Mouse (Mus musculus) midbrain, embryonic 10.5 days (tissue): ENCODE results near the gene Zfp36l2. TPM values are rescaled to one million over a fixed set of nuclear protein-coding genes. Genes with fewer than 3 reads are reported as not detected.
A peak's percentile ranks its signal among the peaks of the same experiment; 100 is the strongest.

Experiments
- DNase-seq: peaks from one replicate; pipeline ENCODE4 v3.0.0-alpha.2; 2017; ENCODE audit warnings: low spot score
- H3K27ac ChIP-seq: fragments of 300-500 bp; sonication (generic); replicated peaks from 2 replicates; pipeline ENCODE4 v1.5.1; 2016; ENCODE audit warnings: mild to moderate bottlenecking
- H3K27me3 ChIP-seq: fragments of 300-500 bp; sonication (generic); 2 replicates; pipeline ENCODE4 v1.6.1; 2016; ENCODE audit warnings: low read depth, mild to moderate bottlenecking; ENCODE audit not compliant: poor library complexity, severe bottlenecking
- H3K36me3 ChIP-seq: fragments of 300-500 bp; sonication (generic); 2 replicates; pipeline ENCODE4 v1.6.1; 2016; ENCODE audit warnings: mild to moderate bottlenecking, moderate library complexity
- H3K4me1 ChIP-seq: fragments of 300-500 bp; sonication (generic); 2 replicates; pipeline ENCODE4 v1.6.1; 2016
- H3K4me3 ChIP-seq: fragments of 300-500 bp; sonication (generic); 2 replicates; pipeline ENCODE4 v1.5.1; 2016; ENCODE audit warnings: mild to moderate bottlenecking, moderate library complexity
- H3K9me3 ChIP-seq: fragments of 300-500 bp; sonication (generic); replicated peaks from 2 replicates; pipeline ENCODE4 v1.6.1; 2016; ENCODE audit warnings: mild to moderate bottlenecking
- WGBS: fragments of 180-500 bp; shearing (Covaris S2); methylation state at CpG from one replicate; pipeline ENCODE4 v1.1.7; 2016; 5-methylcytosine and 5-hydroxymethylcytosine counted together
- polyA plus RNA-seq: library from polyadenylated mRNA; unstranded; fragments of >200 nt; fragmentation: Nextera tagmentation; extraction: Ambion mirVana; gene quantifications from 2 replicates; pipeline ENCODE4 v1.2.1, GENCODE M21; 2016

Zfp36l2 gene
- polyA plus RNA-seq, 1 experiment from 2014 or later: 7.8 TPM

DNA sequence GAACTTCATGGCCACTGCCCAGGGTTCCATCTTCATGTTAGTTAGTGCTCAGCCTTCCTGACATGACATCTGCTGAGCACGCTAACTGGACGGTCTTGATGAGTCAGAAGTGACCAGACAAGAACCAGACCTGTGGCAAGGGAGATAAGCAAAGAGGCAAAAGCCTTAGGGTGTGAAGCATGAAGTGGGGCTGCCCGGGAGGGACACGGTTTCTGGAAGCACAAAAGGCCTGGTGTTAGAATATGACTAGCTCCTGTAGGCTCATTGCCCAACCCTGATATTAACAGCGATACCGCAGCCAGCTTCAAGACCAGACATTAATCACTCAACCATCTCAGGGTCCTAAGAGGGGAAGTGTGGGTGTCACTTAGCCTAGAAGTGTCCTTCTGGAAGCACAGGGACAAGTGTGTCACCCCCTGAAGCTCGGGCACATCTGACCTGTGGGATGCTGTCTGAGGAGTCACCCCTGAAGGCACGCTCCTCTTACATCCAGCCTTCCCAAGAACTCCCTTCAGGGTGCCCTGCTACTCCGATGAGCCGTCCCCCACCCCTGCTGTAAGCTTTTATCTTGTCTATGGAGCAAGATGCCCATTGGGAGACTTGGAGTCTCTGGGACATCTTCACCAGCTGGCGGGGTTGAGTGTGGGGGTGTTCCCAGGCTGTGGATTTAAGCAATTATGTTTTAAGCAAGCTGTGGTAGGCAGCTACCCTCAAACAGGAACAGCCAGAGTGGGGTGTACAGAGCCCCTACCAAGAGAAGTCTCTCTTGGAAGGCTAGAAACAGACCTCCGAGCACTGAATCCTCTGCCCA, 34.6 kb downstream of the Zfp36l2 start:
- H3K27ac ChIP-seq: peak overlapping the region; percentile 61
- no peak overlapping the region for H3K4me3 ChIP-seq
- no peaks in the 10 kb centered on the region for H3K9me3 ChIP-seq
- DNase-seq: no peak
- WGBS: 81% methylated on average over 12 of the region's 12 CpGs
- peaks cover 70% of the 10 kb centered on the region for H3K27me3 ChIP-seq
- no peaks in the 10 kb centered on the region for H3K36me3 ChIP-seq
- H3K4me1 ChIP-seq: peaks cover 46% of the 10 kb centered on the region

DNA sequence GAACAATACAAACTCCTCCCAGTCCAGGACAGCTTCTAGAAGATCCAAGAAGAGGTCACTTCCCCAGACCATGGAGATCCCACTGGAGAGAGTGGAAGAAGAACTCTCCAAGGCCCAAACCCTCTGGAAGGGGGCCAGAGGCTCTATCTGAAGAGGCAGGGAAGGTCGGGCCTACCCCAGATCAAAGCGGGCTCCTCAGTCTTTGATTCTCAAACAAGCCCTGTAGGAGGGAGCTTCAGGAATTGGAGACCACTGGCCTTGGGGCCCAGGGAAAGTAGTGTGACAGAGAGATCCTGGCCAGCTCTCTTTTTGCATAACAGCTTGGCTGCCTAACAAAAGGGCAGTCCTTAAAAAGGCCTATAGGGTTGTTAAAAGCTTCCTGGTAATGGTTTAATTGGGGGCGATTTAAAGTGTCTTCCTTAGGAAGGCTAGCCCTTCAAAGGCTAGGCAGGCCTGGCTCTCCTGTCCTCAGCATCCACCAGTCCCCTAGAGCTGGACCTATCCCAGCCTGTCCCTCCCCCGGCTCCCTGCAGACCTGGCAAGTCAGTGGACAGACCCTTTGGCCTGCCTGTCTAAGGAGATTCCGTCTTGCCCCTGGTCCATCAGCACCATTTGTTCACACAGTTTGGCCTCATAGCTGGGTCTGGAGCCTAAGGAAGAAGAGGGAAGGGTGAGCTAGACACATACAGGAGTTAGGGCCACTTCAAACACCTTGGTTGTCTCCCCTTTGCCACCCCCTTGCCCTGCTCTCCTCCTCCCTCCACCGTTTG, 35.4 kb downstream of the Zfp36l2 start:
- Histone ChIP-seq H3K27ac (peak overlapping the region; percentile 35), H3K36me3 (no peaks in the 10 kb centered on the region), H3K4me3 (no peak overlapping the region), H3K9me3 (no peaks in the 10 kb centered on the region), H3K4me1 (peaks cover 49% of the 10 kb centered on the region), H3K27me3 (peaks cover 69% of the 10 kb centered on the region)
- no peak for DNase-seq
- WGBS: 35% methylated on average over 6 of the region's 6 CpGs

DNA sequence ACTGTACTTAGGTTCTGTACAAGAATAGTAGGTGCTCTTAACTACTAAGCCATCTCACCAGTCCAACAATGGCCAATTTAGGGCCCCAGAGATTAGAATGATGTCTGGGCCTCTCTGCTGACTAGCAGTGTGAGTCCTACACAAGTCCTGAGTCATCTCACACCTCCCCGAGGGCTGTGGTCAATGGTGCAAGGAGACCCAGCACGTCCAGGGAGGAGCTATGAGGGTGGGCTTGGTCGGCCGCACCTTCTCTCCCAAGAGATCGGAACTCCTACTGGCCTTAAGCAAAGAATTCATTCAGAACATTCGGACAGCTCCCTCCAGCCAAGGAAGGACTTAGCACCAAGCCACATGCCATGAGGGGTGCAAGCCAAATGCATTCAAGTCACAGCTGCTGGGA, 36.4 kb downstream of the Zfp36l2 start:
- Histone ChIP-seq H3K27me3 (peaks cover 71% of the 10 kb centered on the region), H3K4me3 (no peak overlapping the region), H3K27ac (no peak overlapping the region), H3K9me3 (no peaks in the 10 kb centered on the region), H3K4me1 (peaks cover 51% of the 10 kb centered on the region), H3K36me3 (no peaks in the 10 kb centered on the region)
- no peak for DNase-seq
- WGBS: 68% methylated on average over 6 of the region's 6 CpGs

DNA sequence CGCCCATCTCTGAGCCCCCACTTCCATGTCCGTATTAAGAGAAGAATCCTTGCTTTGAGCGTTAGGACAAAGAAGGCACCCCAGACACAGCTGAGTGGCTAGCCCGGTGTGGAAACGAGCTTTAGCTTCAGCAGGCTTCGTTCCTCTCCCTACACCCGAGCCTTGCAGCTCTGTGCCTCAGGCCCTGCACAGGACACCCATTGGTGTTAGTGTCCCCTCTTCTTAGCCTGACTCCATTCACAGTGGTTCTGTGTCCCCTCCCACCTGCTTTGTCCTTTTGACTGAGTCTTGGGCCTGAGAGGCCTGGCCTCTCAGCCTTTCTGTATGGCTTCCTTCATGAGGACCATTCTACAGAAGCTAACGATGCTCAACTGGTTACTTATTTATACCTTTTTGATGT, 37.5 kb downstream of the Zfp36l2 start:
- H3K36me3 ChIP-seq: no peaks in the 10 kb centered on the region
- 32% methylated on average over 8 of the region's 8 CpGs for WGBS
- H3K27ac ChIP-seq: 0 out of 2 replicates have a peak overlapping the region, but pooled peaks have one; percentile 53
- H3K27me3 ChIP-seq: peaks cover 65% of the 10 kb centered on the region
- no peaks in the 10 kb centered on the region for H3K9me3 ChIP-seq
- H3K4me1 ChIP-seq: peaks cover 55% of the 10 kb centered on the region
- DNase-seq: no peak
- H3K4me3 ChIP-seq: no peak overlapping the region

DNA sequence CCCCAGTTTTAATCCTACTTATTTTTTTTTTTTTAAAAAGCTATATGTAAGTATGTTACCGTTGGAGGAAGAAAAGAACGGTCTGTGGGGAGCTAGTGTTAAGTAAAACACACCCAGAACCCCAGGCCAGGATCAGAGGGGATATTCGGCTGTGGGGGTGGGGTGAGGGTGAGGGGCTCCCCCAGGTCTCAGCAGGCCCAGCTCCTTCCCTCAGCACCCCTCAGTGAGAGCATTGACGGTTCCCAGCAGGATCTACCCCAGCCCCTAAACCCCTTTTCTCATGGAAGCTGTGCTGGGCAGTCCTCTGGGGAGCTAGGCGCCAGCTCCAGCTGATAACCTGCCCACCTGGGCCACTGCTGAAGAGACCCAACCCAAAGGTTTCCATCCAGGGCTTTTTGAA, 38.2 kb downstream of the Zfp36l2 start:
- H3K27me3 ChIP-seq: peaks cover 68% of the 10 kb centered on the region
- 30% methylated on average over 5 of the region's 5 CpGs for WGBS
- no peak for DNase-seq
- no peak overlapping the region for H3K4me3 ChIP-seq
- no peaks in the 10 kb centered on the region for H3K9me3 ChIP-seq
- H3K4me1 ChIP-seq: peaks cover 58% of the 10 kb centered on the region
- H3K36me3 ChIP-seq: no peaks in the 10 kb centered on the region
- H3K27ac ChIP-seq: peak overlapping the region; percentile 53

DNA sequence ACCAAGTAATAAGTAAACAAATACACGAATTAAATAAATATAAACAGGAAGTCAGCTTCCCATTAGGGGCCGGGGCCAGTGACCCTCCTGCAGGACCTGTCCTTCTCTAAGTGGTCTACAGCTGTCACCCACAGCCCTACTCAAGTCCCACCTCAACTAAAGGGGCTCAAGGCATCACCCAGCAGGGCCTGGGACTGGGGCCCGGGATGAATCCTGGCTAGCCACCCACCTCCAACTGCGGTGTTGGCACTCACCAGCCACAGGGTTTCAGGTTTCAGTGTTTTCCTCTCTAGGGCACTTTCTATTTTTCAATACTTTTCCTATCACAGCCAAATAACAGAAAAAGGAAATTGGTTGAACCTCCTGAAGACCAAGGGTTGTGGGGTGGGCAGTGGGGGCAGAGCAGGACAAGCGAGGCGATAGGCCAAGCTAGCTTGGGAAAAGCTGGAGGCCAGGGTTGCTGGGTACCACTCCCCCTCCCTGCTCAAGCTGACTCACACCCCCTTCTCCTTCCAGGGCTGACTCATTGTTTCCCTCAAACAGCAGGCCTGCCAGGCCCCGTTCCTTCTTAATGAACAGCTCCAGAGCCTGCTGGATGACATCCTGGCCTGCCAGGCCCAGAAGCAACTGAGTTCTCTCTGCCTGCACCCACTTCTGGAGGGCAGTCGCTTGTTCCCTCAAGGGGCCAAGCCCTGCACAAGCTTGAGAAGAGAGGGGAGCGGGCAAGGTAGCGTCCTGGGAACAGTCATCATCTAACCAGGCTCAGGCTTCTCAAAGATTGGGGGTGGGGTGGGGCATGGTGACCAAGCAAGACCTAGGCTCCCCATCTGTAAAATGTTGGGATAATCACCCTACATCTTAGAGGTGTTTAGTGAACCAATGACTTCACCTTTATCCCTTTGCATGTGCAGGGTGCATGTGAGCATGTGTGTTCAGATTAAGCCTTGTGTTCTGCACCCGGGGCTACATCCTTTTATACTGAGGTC, 39.0 kb downstream of the Zfp36l2 start:
- H3K4me1 ChIP-seq: peaks cover 58% of the 10 kb centered on the region
- peak overlapping the region; percentile 69 for H3K27ac ChIP-seq
- peak; percentile 43 for DNase-seq
- 27% methylated on average over 11 of the region's 11 CpGs for WGBS
- no peaks in the 10 kb centered on the region for H3K36me3 ChIP-seq
- H3K4me3 ChIP-seq: no peak overlapping the region
- peaks cover 67% of the 10 kb centered on the region for H3K27me3 ChIP-seq
- no peaks in the 10 kb centered on the region for H3K9me3 ChIP-seq

DNA sequence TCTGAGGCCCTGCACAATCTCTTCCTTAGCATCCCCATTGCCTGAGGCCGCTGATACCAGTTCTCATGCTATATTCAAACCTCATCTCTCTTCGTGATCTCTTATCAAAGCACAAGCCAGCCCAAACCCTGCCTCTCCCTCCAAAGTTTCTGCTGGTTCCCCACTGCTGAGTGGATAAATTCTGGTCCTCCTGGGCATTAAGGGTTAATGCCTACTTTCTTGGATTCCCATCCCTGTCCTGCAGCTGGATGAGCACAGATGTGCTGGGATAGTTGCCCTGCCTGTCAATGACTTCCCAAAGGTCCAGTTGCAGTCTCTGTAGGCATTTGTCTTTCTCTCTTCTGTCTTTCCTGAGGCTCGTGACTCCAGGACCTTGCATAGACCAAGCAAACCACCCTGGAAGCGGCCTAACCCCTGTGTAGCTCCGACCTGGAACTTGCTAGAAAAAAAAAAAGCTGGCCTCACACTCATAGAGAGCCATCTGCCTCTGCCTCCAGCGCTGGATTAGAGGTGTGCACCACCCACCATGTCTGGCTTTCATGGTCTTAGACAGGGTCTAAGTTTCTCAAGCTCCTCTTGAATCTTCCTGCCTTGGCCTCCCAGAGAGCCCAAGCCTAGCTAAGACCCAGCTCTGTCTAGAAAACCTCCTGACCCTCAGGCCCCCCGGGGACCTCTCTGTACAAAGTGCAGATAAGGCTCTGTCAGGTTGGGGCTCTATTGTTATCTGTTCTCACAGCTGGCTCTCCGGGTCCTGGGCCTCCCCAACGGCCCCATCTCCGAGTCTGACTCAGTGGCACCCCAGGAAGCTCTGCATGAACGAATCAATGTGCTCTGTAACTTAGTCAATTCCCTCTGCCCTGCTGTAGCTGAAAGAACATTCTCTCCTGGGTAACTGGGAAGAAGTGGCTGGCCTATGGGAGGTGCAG, 40.3 kb downstream of the Zfp36l2 start:
- Histone ChIP-seq H3K27me3 (peaks cover 54% of the 10 kb centered on the region), H3K36me3 (no peaks in the 10 kb centered on the region), H3K9me3 (no peaks in the 10 kb centered on the region), H3K4me1 (peaks cover 64% of the 10 kb centered on the region), H3K27ac (peak overlapping the region; percentile 71), H3K4me3 (no peak overlapping the region)
- no peak for DNase-seq
- 44% methylated on average over 11 of the region's 11 CpGs for WGBS

DNA sequence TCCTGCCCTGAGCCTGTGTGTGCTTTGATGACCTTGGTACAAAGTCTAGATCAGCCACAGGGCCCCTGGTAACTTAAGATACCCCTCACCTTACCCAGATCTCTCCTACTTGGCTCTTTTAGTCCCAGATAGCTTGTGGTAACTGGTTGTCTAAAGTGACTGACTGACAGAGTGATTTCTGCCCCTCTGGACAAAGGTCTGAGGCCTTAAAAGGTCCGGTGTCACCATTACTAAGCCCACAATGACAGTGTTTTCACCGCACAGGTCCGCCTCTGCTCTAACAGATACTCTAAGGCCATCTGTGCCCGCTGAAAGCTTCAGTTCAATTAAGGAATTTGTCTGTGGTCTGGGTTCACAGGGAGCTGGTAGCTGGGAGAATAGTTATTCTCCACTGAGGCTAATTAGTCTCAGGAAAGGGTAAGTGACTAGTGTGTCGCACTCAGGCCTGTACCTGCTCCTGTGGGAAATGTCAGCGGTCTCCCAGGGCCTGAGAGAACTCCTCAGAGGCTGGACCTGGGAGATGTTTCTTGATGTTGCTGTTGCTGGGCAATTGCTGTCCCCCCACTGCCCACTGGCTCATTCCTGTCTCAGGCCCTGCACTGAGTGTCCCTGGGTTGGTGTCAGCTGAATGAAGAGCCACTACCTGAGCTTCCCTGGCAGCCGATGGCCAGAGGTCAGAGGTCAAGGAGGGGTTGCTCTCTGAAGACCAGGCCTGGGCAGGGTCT, 41.1 kb downstream of the Zfp36l2 start:
- no peaks in the 10 kb centered on the region for H3K9me3 ChIP-seq
- peak overlapping the region; percentile 71 for H3K27ac ChIP-seq
- WGBS: 51% methylated on average over 7 of the region's 7 CpGs
- H3K36me3 ChIP-seq: no peaks in the 10 kb centered on the region
- no peak for DNase-seq
- peaks cover 59% of the 10 kb centered on the region for H3K4me1 ChIP-seq
- peaks cover 47% of the 10 kb centered on the region for H3K27me3 ChIP-seq
- no peak overlapping the region for H3K4me3 ChIP-seq

DNA sequence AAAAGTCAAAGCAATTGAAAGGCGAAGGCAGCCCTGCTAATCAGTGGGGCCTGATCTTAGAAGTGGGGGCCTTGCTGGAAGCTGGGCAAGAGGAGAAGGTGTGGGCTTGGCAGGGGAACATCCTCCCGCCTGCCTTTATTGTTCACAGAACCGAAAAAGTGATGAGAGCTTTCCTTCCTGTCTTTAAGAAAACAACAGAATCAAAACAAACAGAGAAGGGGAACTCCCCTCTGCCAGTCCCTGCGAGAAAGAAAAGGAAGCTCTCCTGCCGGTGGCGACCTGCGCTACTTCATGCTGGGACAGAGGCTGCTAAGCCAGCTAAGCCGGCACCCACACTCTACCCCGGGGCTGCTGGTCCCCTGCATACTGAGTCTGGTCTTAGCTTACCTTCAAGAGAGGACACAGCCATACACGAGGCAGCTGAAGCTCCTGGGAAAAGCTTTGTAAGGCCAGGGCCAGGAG, 41.9 kb downstream of the Zfp36l2 start:
- H3K4me3 ChIP-seq: no peak overlapping the region
- no peaks in the 10 kb centered on the region for H3K9me3 ChIP-seq
- H3K27ac ChIP-seq: peak overlapping the region; percentile 71
- H3K36me3 ChIP-seq: no peaks in the 10 kb centered on the region
- DNase-seq: no peak
- peaks cover 61% of the 10 kb centered on the region for H3K4me1 ChIP-seq
- WGBS: 10% methylated on average over 10 of the region's 10 CpGs
- H3K27me3 ChIP-seq: peaks cover 43% of the 10 kb centered on the region

DNA sequence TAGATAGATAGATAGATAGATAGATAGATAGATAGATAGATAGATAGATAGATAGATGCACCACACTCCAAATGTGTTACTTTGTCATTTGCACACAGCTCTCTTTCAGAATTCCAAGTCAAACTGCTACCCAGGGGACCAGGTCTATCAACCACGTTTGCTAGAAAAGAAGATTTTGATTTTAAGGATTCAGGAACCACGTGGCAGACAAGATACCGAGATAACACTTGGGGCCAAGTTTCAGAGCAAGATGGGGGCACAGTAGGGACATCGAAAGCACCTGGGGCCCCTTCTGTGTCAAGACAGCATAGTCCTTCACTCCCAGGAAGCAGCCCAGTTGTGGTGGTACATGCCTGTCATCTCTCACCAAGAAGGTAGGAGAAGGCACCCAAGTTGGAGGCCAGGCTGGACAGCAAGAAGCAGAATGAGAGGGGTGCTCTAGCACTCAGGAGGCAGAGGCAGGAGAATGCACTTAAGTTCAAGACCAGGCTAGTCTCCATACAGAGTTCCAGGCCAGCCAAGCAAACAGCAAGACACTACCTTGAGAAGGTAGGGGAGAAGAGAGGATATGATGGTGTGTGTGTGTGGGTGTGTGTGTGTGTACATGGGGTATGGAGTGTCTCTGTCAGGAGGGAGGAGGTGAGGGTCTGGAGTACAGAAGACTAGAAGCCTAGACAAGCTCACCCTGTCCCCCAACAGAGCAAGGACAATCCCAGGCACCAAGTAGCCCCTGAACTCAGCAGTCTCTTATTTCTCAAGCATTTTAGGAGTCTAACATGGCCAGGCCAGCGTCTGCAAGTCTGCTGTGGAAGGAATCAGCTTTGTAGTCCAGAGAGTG, 42.8 kb downstream of the Zfp36l2 start:
- Histone ChIP-seq H3K27me3 (peaks cover 37% of the 10 kb centered on the region), H3K36me3 (no peaks in the 10 kb centered on the region), H3K4me1 (peaks cover 64% of the 10 kb centered on the region), H3K9me3 (no peaks in the 10 kb centered on the region), H3K4me3 (no peak overlapping the region), H3K27ac (peak overlapping the region; percentile 42; the same call in 1 of the 2 replicates)
- DNase-seq: no peak
- WGBS: 77% methylated on average over 5 of the region's 5 CpGs
